Mouse (Mus musculus) embryo, embryonic 10.5 days (tissue): ENCODE results near the gene Dnajc5.

Experiments used
- DNase-seq: peaks from one replicate; pipeline ENCODE4 v3.0.0-alpha.2; 2015; ENCODE audit warnings: low spot score

The Dnajc5 gene

GRCm38 (mm10) chr2:181511231-181511630 lies 9.1 kb upstream of the Dnajc5 start:
- DNase-seq = no peak

GRCm38 (mm10) chr2:181519201-181519600 lies 1.1 kb upstream of the Dnajc5 start:
- DNase-seq = no peak

GRCm38 (mm10) chr2:181520936-181521227 lies 597 bp downstream of the Dnajc5 start:
- DNase-seq = no peak

GRCm38 (mm10) chr2:181521491-181521890 lies 1.2 kb downstream of the Dnajc5 start:
- DNase-seq = no peak

GRCm38 (mm10) chr2:181522811-181523210 lies 2.5 kb downstream of the Dnajc5 start:
- peak; percentile 52 for DNase-seq

- DNase-seq = no peak
These were observed 5.2 kb downstream of the Dnajc5 start for GRCm38 (mm10) chr2:181525526-181525925.

GRCm38 (mm10) chr2:181529076-181529475 lies 8.8 kb downstream of the Dnajc5 start:
- DNase-seq = no peak

GRCm38 (mm10) chr2:181532589-181532988 lies 12.3 kb downstream of the Dnajc5 start:
- no peak for DNase-seq

GRCm38 (mm10) chr2:181536410-181536809 lies 16.1 kb downstream of the Dnajc5 start:
- DNase-seq = no peak

- peak; percentile 17 for DNase-seq
These were observed 17.3 kb downstream of the Dnajc5 start for GRCm38 (mm10) chr2:181537444-181538047.

GRCm38 (mm10) chr2:181541761-181542380 lies 21.6 kb downstream of the Dnajc5 start:
- no peak for DNase-seq

GRCm38 (mm10) chr2:181546142-181546541 lies 25.9 kb downstream of the Dnajc5 start:
- no peak for DNase-seq

- no peak for DNase-seq
These were observed 27.9 kb downstream of the Dnajc5 start for GRCm38 (mm10) chr2:181548227-181548626.

GRCm38 (mm10) chr2:181548682-181549081 lies 28.4 kb downstream of the Dnajc5 start:
- DNase-seq = no peak

- DNase-seq = no peak
These were observed 29.9 kb downstream of the Dnajc5 start for GRCm38 (mm10) chr2:181550233-181550632.

- no peak for DNase-seq
These were observed 33.5 kb downstream of the Dnajc5 start for GRCm38 (mm10) chr2:181553772-181554171.

GRCm38 (mm10) chr2:181567338-181567737 lies 47.1 kb downstream of the Dnajc5 start:
- no peak for DNase-seq

GRCm38 (mm10) chr2:181568272-181569008 lies 48.2 kb downstream of the Dnajc5 start:
- DNase-seq = peak; percentile 72

GRCm38 (mm10) chr2:181569856-181570255 lies 49.6 kb downstream of the Dnajc5 start:
- no peak for DNase-seq

- no peak for DNase-seq
These were observed 50.1 kb downstream of the Dnajc5 start for GRCm38 (mm10) chr2:181570375-181570774.

- DNase-seq = no peak
These were observed 50.8 kb downstream of the Dnajc5 start for GRCm38 (mm10) chr2:181570921-181571595.

- DNase-seq = no peak
These were observed 51.8 kb downstream of the Dnajc5 start for GRCm38 (mm10) chr2:181571941-181572670.
